Mouse (Mus musculus) ES-E14 (cell line): ENCODE measurements around the gene Gkn3.

Experiments used
- CHD2 ChIP-seq: IDR thresholded peaks from 2 replicates; pipeline ENCODE4 v1.6.1; 2014; ENCODE audit warnings: mild to moderate bottlenecking, low read depth, low read length, inconsistent platforms
- HCFC1 ChIP-seq: IDR thresholded peaks from 2 replicates; pipeline ENCODE4 v1.6.1; 2012; ENCODE audit warnings: low read length, inconsistent platforms, borderline replicate concordance; ENCODE audit not compliant: insufficient read depth
- ZC3H11A ChIP-seq: IDR thresholded peaks from 2 replicates; pipeline ENCODE4 v1.6.1; 2012; ENCODE audit warnings: low read depth, mild to moderate bottlenecking, inconsistent platforms, low read length, borderline replicate concordance
- ZNF384 ChIP-seq: IDR thresholded peaks from 2 replicates; pipeline ENCODE4 v1.6.1; 2012; ENCODE audit warnings: low read depth, low read length, inconsistent platforms

DNA sequence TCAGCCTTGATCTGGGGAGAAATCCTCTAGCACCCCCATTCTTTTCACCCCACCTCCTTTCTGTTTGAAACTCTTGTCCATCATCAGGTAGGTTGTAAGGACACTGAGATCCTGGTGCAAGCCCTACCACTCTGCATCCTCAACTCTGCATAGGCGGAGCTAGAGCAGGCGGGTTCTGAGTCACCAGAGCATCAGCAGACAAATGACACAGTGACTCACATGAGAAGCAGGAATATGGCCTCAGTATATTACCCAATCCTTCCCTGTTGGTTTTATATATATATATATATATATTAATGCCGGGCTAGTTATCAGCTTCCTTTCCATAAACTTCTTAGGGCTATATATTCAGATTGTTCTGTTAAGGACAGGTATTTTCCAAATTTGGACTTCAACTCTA is 47.1 kb upstream of the Gkn3 start:
- TF ChIP-seq CHD2 (no peak), ZC3H11A (no peak), HCFC1 (no peak), ZNF384 (no peak)
